In genomic region chr11:96344878-96345159, GRCm38 (mm10) we compare ENCODE assay signal across 16 mouse cellular contexts. TPM values are rescaled to one million over a fixed set of nuclear protein-coding genes. Genes with fewer than 3 reads are reported as not detected.
DNase-seq lines count a peak whose midpoint lies in the region; ATAC-seq and TF ChIP-seq lines count a peak whose summit lies in the region.
"Had no signal": no experiment of that assay in that cellular context is flagged by ENCODE, and none has a peak within 500 bp of the region (broad histone marks: within the 10 kb centered on the region; RNA-seq: fewer than 3 reads in every experiment).

No protein-coding gene starts in this region.

- 12% methylated on average over 6 of the region's 6 CpGs for WGBS in lung, embryonic 14.5 days
- WGBS in limb, embryonic 10.5 days = 9% methylated on average over 6 of the region's 6 CpGs
- 20% methylated on average over 5 of the region's 6 CpGs for WGBS in stomach, postnatal 0 days

- peaks cover 46% of the 10 kb centered on the region for H3K36me3 ChIP-seq in lung, embryonic 14.5 days (ENCODE audit: insufficient read depth)
- peaks cover 15% of the 10 kb centered on the region; the same call in 1 of the 2 replicates for H3K36me3 ChIP-seq in limb, embryonic 10.5 days
- no peaks in the 10 kb centered on the region; the same call in 1 of the 2 replicates for H3K36me3 ChIP-seq in stomach, postnatal 0 days (ENCODE audit: control insufficient read depth, insufficient read depth, low read length)
- H3K36me3 ChIP-seq: liver, embryonic 13.5 days; midbrain, embryonic 10.5 days had no signal

- ATAC-seq in lung, embryonic 14.5 days (ENCODE audit: insufficient read depth) = no peak
- ATAC-seq in stomach, postnatal 0 days (ENCODE audit: low FRiP score, low TSS enrichment) = no peak

- H3K4me2 ChIP-seq in lung, embryonic 14.5 days = peak overlapping the region; percentile 84
- H3K4me2 ChIP-seq in stomach, postnatal 0 days (replicated peaks; ENCODE audit: low read depth) = peak overlapping the region; percentile 71

- H3K4me3 ChIP-seq in lung, embryonic 14.5 days (ENCODE audit: low read depth, low read length) = peak overlapping the region; percentile 64
- H3K4me3 ChIP-seq in limb, embryonic 10.5 days = peak overlapping the region; percentile 55
- peak overlapping the region; percentile 29; the same call in 1 of the 2 replicates for H3K4me3 ChIP-seq in stomach, postnatal 0 days (ENCODE audit: low read depth, low read length)
- H3K4me3 ChIP-seq: erythroblast, embryonic 14.5 days; midbrain, embryonic 10.5 days had no signal

- H3K27ac ChIP-seq in lung, embryonic 14.5 days (ENCODE audit: low read depth) = peak overlapping the region; percentile 100
- peak overlapping the region; percentile 80 for H3K27ac ChIP-seq in limb, embryonic 10.5 days
- H3K27ac ChIP-seq in stomach, postnatal 0 days (replicated peaks) = peak overlapping the region; percentile 90
- H3K27ac ChIP-seq: midbrain, embryonic 10.5 days had no signal

- DNase-seq in embryo, embryonic 11 days = peak; percentile 50
- DNase-seq in embryo, embryonic 10 days (ENCODE audit: low spot score) = no peak
- DNase-seq in lung, embryonic 14.5 days = no peak
- no peak for DNase-seq in lung, postnatal 10 days
- DNase-seq in limb, embryonic 10.5 days (ENCODE audit: low spot score) = no peak
- no peak for DNase-seq in stomach, postnatal 0 days (ENCODE audit: low spot score)
- no peak for DNase-seq in gastrocnemius, postnatal 14 days
- DNase-seq in left cerebral cortex, adult 8-10 months (ENCODE audit: low spot score in 2 of 2) = no peak
- DNase-seq: cerebellum, adult 9-11 months; heart, postnatal 36 days; liver, embryonic 13.5 days; thymus, postnatal 25 days had no signal

- TF ChIP-seq EP300 in stomach, postnatal 0 days (optimal IDR thresholded peaks at IDR 0.05) = no peak

- intact Hi-C loops in gastrocnemius, postnatal 14 days (cut with DNase I; ENCODE audit: low total_unique reads) = no loop called here

- peak overlapping the region; percentile 97 for H3K9ac ChIP-seq in lung, embryonic 14.5 days
- H3K9ac ChIP-seq in stomach, postnatal 0 days (ENCODE audit: low read length) = peak overlapping the region; percentile 82; the same call in 1 of the 2 replicates
- H3K9ac ChIP-seq: liver, embryonic 13.5 days had no signal

- TF ChIP-seq CTCF in lung, embryonic 14.5 days (IDR thresholded peaks at IDR 0.05; ENCODE audit: low read depth) = no peak
- TF ChIP-seq CTCF in stomach, postnatal 0 days (IDR thresholded peaks at IDR 0.05; ENCODE audit: low read depth) = no peak

- peaks cover 34% of the 10 kb centered on the region for H3K27me3 ChIP-seq in lung, embryonic 14.5 days (ENCODE audit: insufficient read depth, low read length)
- H3K27me3 ChIP-seq in limb, embryonic 10.5 days (ENCODE audit: low read depth, poor library complexity, severe bottlenecking) = peaks cover 97% of the 10 kb centered on the region
- H3K27me3 ChIP-seq in stomach, postnatal 0 days (ENCODE audit: control insufficient read depth, insufficient read depth, low read length) = peaks cover 4% of the 10 kb centered on the region; the same call in 1 of the 2 replicates

- no peaks in the 10 kb centered on the region for H3K9me3 ChIP-seq in lung, embryonic 14.5 days (ENCODE audit: low read depth, low read length)
- no peaks in the 10 kb centered on the region for H3K9me3 ChIP-seq in limb, embryonic 10.5 days (replicated peaks)
- H3K9me3 ChIP-seq in stomach, postnatal 0 days (ENCODE audit: control insufficient read depth, low read length) = no peaks in the 10 kb centered on the region
- H3K9me3 ChIP-seq: liver, embryonic 13.5 days; midbrain, embryonic 10.5 days had no signal

- H3K4me1 ChIP-seq in lung, embryonic 14.5 days (ENCODE audit: insufficient read depth) = peaks cover 25% of the 10 kb centered on the region
- peaks cover 89% of the 10 kb centered on the region for H3K4me1 ChIP-seq in limb, embryonic 10.5 days
- H3K4me1 ChIP-seq in stomach, postnatal 0 days (replicated peaks; ENCODE audit: control insufficient read depth, insufficient read depth) = 0 out of 2 replicates have a peak, but pooled peaks cover 2% of the 10 kb centered on the region

RNA-seq across cellular contexts. Expression of gene Hoxb2, which starts 5.5 kb away (rescaled TPM):
- polyA plus RNA-seq in lung, embryonic 14.5 days (2014; fragmentation: Nextera tagmentation; extraction: Ambion mirVana) = 48.9 and 51.6 TPM in 2 replicates
- 11.3 and 13.5 TPM in 2 replicates for polyA plus RNA-seq in limb, embryonic 10.5 days (2016; fragmentation: Nextera tagmentation; extraction: Ambion mirVana)
- polyA plus RNA-seq in stomach, postnatal 0 days (2015; fragmentation: Nextera tagmentation; extraction: Ambion mirVana) = 12.2 and 13.4 TPM in 2 replicates
- 1 to 10 TPM in 1 of 2 experiments, under 1 TPM in 1; 0.51 to 1.1 TPM for total RNA-seq in gastrocnemius, postnatal 14 days (2021)
- not detected for total RNA-seq in left cerebral cortex, adult 8-10 months (2022)
- total RNA-seq: layer of hippocampus, postnatal 10 days had no signal
- polyA plus RNA-seq: erythroblast, embryonic 14.5 days had no signal

RNA-seq across cellular contexts. Expression of gene Hoxb1, which starts 20.7 kb away (rescaled TPM):
- polyA plus RNA-seq in lung, embryonic 14.5 days (2014; fragmentation: Nextera tagmentation; extraction: Ambion mirVana) = 0.08 TPM in 1 of 2 replicates, not detected in the other
- polyA plus RNA-seq in limb, embryonic 10.5 days (2016; fragmentation: Nextera tagmentation; extraction: Ambion mirVana) = 0.78 and 0.83 TPM in 2 replicates
- polyA plus RNA-seq in stomach, postnatal 0 days (2015; fragmentation: Nextera tagmentation; extraction: Ambion mirVana) = 0.06 TPM in 1 of 2 replicates, not detected in the other
- total RNA-seq in gastrocnemius, postnatal 14 days (2021) = not detected
- not detected for total RNA-seq in left cerebral cortex, adult 8-10 months (2022)
- total RNA-seq: adrenal gland, adult 18-20 months; heart, postnatal 36 days; layer of hippocampus, postnatal 10 days had no signal
- polyA plus RNA-seq: erythroblast, embryonic 14.5 days had no signal

RNA-seq across cellular contexts. Expression of gene Hoxb3, which starts 21.7 kb away (rescaled TPM):
- 3.9 and 6.3 TPM in 2 replicates for polyA plus RNA-seq in lung, embryonic 14.5 days (2014; fragmentation: Nextera tagmentation; extraction: Ambion mirVana)
- polyA plus RNA-seq in limb, embryonic 10.5 days (2016; fragmentation: Nextera tagmentation; extraction: Ambion mirVana) = 0.76 and 1.0 TPM in 2 replicates
- 0.94 and 0.97 TPM in 2 replicates for polyA plus RNA-seq in stomach, postnatal 0 days (2015; fragmentation: Nextera tagmentation; extraction: Ambion mirVana)
- under 1 TPM; 0.66 to 0.80 TPM for total RNA-seq in gastrocnemius, postnatal 14 days (2021)
- not detected for total RNA-seq in left cerebral cortex, adult 8-10 months (2022)
- total RNA-seq: layer of hippocampus, postnatal 10 days had no signal
- polyA plus RNA-seq: erythroblast, embryonic 14.5 days; midbrain, embryonic 10.5 days had no signal

RNA-seq across cellular contexts. Expression of gene Hoxb4, which starts 26.8 kb away (rescaled TPM):
- 3.8 and 3.9 TPM in 2 replicates for polyA plus RNA-seq in lung, embryonic 14.5 days (2014; fragmentation: Nextera tagmentation; extraction: Ambion mirVana)
- 0.89 and 1.2 TPM in 2 replicates for polyA plus RNA-seq in limb, embryonic 10.5 days (2016; fragmentation: Nextera tagmentation; extraction: Ambion mirVana)
- 1.2 and 1.6 TPM in 2 replicates for polyA plus RNA-seq in stomach, postnatal 0 days (2015; fragmentation: Nextera tagmentation; extraction: Ambion mirVana)
- under 1 TPM; 0.51 to 0.53 TPM for total RNA-seq in gastrocnemius, postnatal 14 days (2021)
- under 1 TPM in 1 of 4 experiments, not detected in 3; 0.11 TPM for total RNA-seq in left cerebral cortex, adult 8-10 months (2022)
- total RNA-seq: layer of hippocampus, postnatal 10 days had no signal
- polyA plus RNA-seq: erythroblast, embryonic 14.5 days; midbrain, embryonic 10.5 days had no signal

RNA-seq across cellular contexts. Expression of gene Hoxb5, which starts 41.7 kb away (rescaled TPM):
- polyA plus RNA-seq in lung, embryonic 14.5 days (2014; fragmentation: Nextera tagmentation; extraction: Ambion mirVana) = 65.9 and 76.1 TPM in 2 replicates
- polyA plus RNA-seq in limb, embryonic 10.5 days (2016; fragmentation: Nextera tagmentation; extraction: Ambion mirVana) = 5.5 and 5.9 TPM in 2 replicates
- 7.5 and 8.2 TPM in 2 replicates for polyA plus RNA-seq in stomach, postnatal 0 days (2015; fragmentation: Nextera tagmentation; extraction: Ambion mirVana)
- under 1 TPM; 0.90 to 0.91 TPM for total RNA-seq in gastrocnemius, postnatal 14 days (2021)
- total RNA-seq in left cerebral cortex, adult 8-10 months (2022) = not detected
- total RNA-seq: layer of hippocampus, postnatal 10 days had no signal
- polyA plus RNA-seq: erythroblast, embryonic 14.5 days; midbrain, embryonic 10.5 days had no signal
